Mouse (Mus musculus) heart, embryonic 16.5 days (tissue): Measurements from ENCODE around the gene Hnrnpul1. TPM values are rescaled to one million over a fixed set of nuclear protein-coding genes. Genes with fewer than 3 reads are reported as not detected.

Source experiments
- ATAC-seq: fragments of 200-750 bp; cut with Nextera tagmentation; replicated peaks from 2 replicates; pipeline ENCODE4 v1.8.0; 2017; ENCODE audit warnings: moderate number of reproducible peaks; ENCODE audit not compliant: insufficient read depth, low FRiP score; ENCODE audit errors: extremely low read depth
- H3K27ac ChIP-seq: fragments of 300-500 bp; sonication (generic); 2 replicates; pipeline ENCODE4 v1.5.1; 2014; ENCODE audit warnings: mild to moderate bottlenecking, low read length, control low read depth, moderate library complexity
- H3K27me3 ChIP-seq: fragments of 300-500 bp; sonication (generic); 2 replicates; pipeline ENCODE4 v1.6.1; 2014; ENCODE audit warnings: low read length, mixed read lengths; ENCODE audit not compliant: control insufficient read depth, insufficient read depth
- H3K36me3 ChIP-seq: fragments of 300-500 bp; sonication (generic); 2 replicates; pipeline ENCODE4 v1.6.1; 2014; ENCODE audit not compliant: control insufficient read depth, insufficient read depth
- H3K4me1 ChIP-seq: fragments of 300-500 bp; sonication (generic); 2 replicates; pipeline ENCODE4 v1.6.1; 2014; ENCODE audit warnings: low read length, mixed read lengths; ENCODE audit not compliant: control insufficient read depth, insufficient read depth
- H3K4me2 ChIP-seq: fragments of 300-500 bp; sonication (generic); 2 replicates; pipeline ENCODE4 v1.6.1; 2014; ENCODE audit warnings: low read depth, mild to moderate bottlenecking, control low read depth, low read length
- H3K4me3 ChIP-seq: fragments of 300-500 bp; sonication (generic); 2 replicates; pipeline ENCODE4 v1.5.1; 2014; ENCODE audit warnings: mild to moderate bottlenecking, control low read depth, low read length
- H3K9ac ChIP-seq: fragments of 300-500 bp; sonication (generic); 2 replicates; pipeline ENCODE4 v1.6.1; 2014; ENCODE audit warnings: low read length, control low read depth
- H3K9me3 ChIP-seq: fragments of 300-500 bp; sonication (generic); replicated peaks from 2 replicates; pipeline ENCODE4 v1.6.1; 2016; ENCODE audit warnings: low read length; ENCODE audit not compliant: control insufficient read depth
- WGBS: fragments of 180-500 bp; shearing (Covaris S2); extraction: QIAGEN DNeasy Blood & Tissue Kit; methylation state at CpG from one replicate; pipeline ENCODE4 v1.1.7; 2014; 5-methylcytosine and 5-hydroxymethylcytosine counted together
- polyA plus RNA-seq: library from polyadenylated mRNA; unstranded; fragments of >200 nt; fragmentation: Nextera tagmentation; extraction: Ambion mirVana; gene quantifications from 2 replicates; pipeline ENCODE4 v1.2.1, GENCODE M21; 2015

The Hnrnpul1 gene
- polyA plus RNA-seq, 1 experiment from 2014 or later, result 34.4 TPM

- peak; percentile 24 for ATAC-seq
- Histone ChIP-seq H3K4me2 (no peak overlapping the region), H3K9me3 (no peaks in the 10 kb centered on the region), H3K9ac (0 out of 2 replicates have a peak overlapping the region, but pooled peaks have one; percentile 17), H3K4me3 (no peak overlapping the region), H3K4me1 (peaks cover 65% of the 10 kb centered on the region), H3K27ac (peak overlapping the region; percentile 83), H3K36me3 (peaks cover 5% of the 10 kb centered on the region), H3K27me3 (no peaks in the 10 kb centered on the region)
- WGBS, result 44% methylated on average over 15 of the region's 15 CpGs
Observed at GRCm38 (mm10) chr7:25707581-25708292, 46.8 kb downstream of the Hnrnpul1 start.

- Histone ChIP-seq H3K27ac (peak overlapping the region; percentile 83), H3K4me3 (no peak overlapping the region), H3K36me3 (peaks cover 8% of the 10 kb centered on the region), H3K4me2 (no peak overlapping the region), H3K27me3 (no peaks in the 10 kb centered on the region), H3K9me3 (peaks cover 5% of the 10 kb centered on the region), H3K4me1 (peaks cover 55% of the 10 kb centered on the region), H3K9ac (no peak overlapping the region)
- ATAC-seq, result no peak
- WGBS, result 45% methylated on average over 7 of the region's 7 CpGs
Observed at GRCm38 (mm10) chr7:25706578-25707170, 47.9 kb downstream of the Hnrnpul1 start.

GRCm38 (mm10) chr7:25705801-25706251 lies 48.7 kb downstream of the Hnrnpul1 start:
- peaks cover 5% of the 10 kb centered on the region for H3K9me3 ChIP-seq
- peak overlapping the region; percentile 83 for H3K27ac ChIP-seq
- peaks cover 46% of the 10 kb centered on the region for H3K4me1 ChIP-seq
- WGBS, result 53% methylated on average over 6 of the region's 6 CpGs
- 0 out of 2 replicates have a peak, but pooled peaks have one; percentile 4 for ATAC-seq
- no peak overlapping the region for H3K9ac ChIP-seq
- no peak overlapping the region for H3K4me2 ChIP-seq
- H3K36me3 ChIP-seq, result peaks cover 13% of the 10 kb centered on the region
- no peak overlapping the region for H3K4me3 ChIP-seq
- H3K27me3 ChIP-seq, result no peaks in the 10 kb centered on the region

GRCm38 (mm10) chr7:25704716-25705364 lies 49.7 kb downstream of the Hnrnpul1 start:
- Histone ChIP-seq H3K27me3 (no peaks in the 10 kb centered on the region), H3K9ac (no peak overlapping the region), H3K27ac (no peak overlapping the region; the same call in 1 of the 2 replicates), H3K9me3 (peaks cover 5% of the 10 kb centered on the region), H3K4me1 (peaks cover 36% of the 10 kb centered on the region), H3K4me3 (peak overlapping the region; percentile 32), H3K4me2 (peak overlapping the region; percentile 61), H3K36me3 (peaks cover 16% of the 10 kb centered on the region)
- 17% methylated on average over 32 of the region's 37 CpGs for WGBS
- no peak for ATAC-seq

- H3K4me2 ChIP-seq, result peak overlapping the region; percentile 61; the same call in 1 of the 2 replicates
- peaks cover 5% of the 10 kb centered on the region for H3K9me3 ChIP-seq
- H3K9ac ChIP-seq, result 0 out of 2 replicates have a peak overlapping the region, but pooled peaks have one; percentile 6
- H3K4me3 ChIP-seq, result no peak overlapping the region
- WGBS, result 30% methylated on average over 10 of the region's 10 CpGs
- no peaks in the 10 kb centered on the region for H3K27me3 ChIP-seq
- ATAC-seq, result 0 out of 2 replicates have a peak, but pooled peaks have one; percentile 14
- H3K27ac ChIP-seq, result peak overlapping the region; percentile 9; the same call in 1 of the 2 replicates
- peaks cover 18% of the 10 kb centered on the region for H3K36me3 ChIP-seq
- H3K4me1 ChIP-seq, result peaks cover 33% of the 10 kb centered on the region
Observed at GRCm38 (mm10) chr7:25703793-25704494, 50.6 kb downstream of the Hnrnpul1 start.

- Histone ChIP-seq H3K9me3 (peaks cover 5% of the 10 kb centered on the region), H3K36me3 (peaks cover 21% of the 10 kb centered on the region), H3K4me2 (no peak overlapping the region), H3K9ac (no peak overlapping the region), H3K27ac (no peak overlapping the region), H3K27me3 (no peaks in the 10 kb centered on the region), H3K4me1 (peaks cover 29% of the 10 kb centered on the region), H3K4me3 (no peak overlapping the region)
- 94% methylated on average over 2 of the region's 2 CpGs for WGBS
- ATAC-seq, result no peak
Observed at GRCm38 (mm10) chr7:25702350-25702749, 52.2 kb downstream of the Hnrnpul1 start.

GRCm38 (mm10) chr7:25700732-25701131 lies 53.8 kb downstream of the Hnrnpul1 start:
- Histone ChIP-seq H3K4me3 (no peak overlapping the region), H3K9me3 (peaks cover 5% of the 10 kb centered on the region), H3K9ac (no peak overlapping the region), H3K27ac (no peak overlapping the region), H3K4me2 (no peak overlapping the region), H3K27me3 (no peaks in the 10 kb centered on the region), H3K4me1 (peaks cover 20% of the 10 kb centered on the region), H3K36me3 (peaks cover 21% of the 10 kb centered on the region)
- WGBS, result 76% methylated on average over 12 of the region's 12 CpGs
- ATAC-seq, result no peak

- peaks cover 13% of the 10 kb centered on the region for H3K4me1 ChIP-seq
- no peak overlapping the region for H3K9ac ChIP-seq
- 62% methylated on average over 13 of the region's 13 CpGs for WGBS
- H3K4me3 ChIP-seq, result no peak overlapping the region
- no peak overlapping the region for H3K27ac ChIP-seq
- H3K36me3 ChIP-seq, result peaks cover 21% of the 10 kb centered on the region
- H3K27me3 ChIP-seq, result no peaks in the 10 kb centered on the region
- H3K9me3 ChIP-seq, result peaks cover 5% of the 10 kb centered on the region
- ATAC-seq, result no peak
- H3K4me2 ChIP-seq, result no peak overlapping the region
Observed at GRCm38 (mm10) chr7:25699851-25700250, 54.7 kb downstream of the Hnrnpul1 start.
